Mouse (Mus musculus) CH12.LX (cell line): Measurements from ENCODE around the gene Tns3. TPM values are rescaled to one million over a fixed set of nuclear protein-coding genes. Genes with fewer than 3 reads are reported as not detected.

Experiments used
- DNase-seq: peaks from one replicate; pipeline ENCODE4 v3.0.0-alpha.2; 2013; ENCODE audit errors: extremely low read depth
- H3K27ac ChIP-seq: 2 replicates; pipeline ENCODE4 v1.5.1; 2012; ENCODE audit warnings: low read depth, mild to moderate bottlenecking, control low read depth, moderate library complexity; ENCODE audit not compliant: insufficient read depth
- H3K27me3 ChIP-seq: replicated peaks from 2 replicates; pipeline ENCODE3; 2012; ENCODE audit warnings: inconsistent platforms
- H3K36me3 ChIP-seq, 2 experiments: replicated peaks in 1 of 2; 2 replicates each; pipeline versions ENCODE3 to v1.6.1; 2012; ENCODE audit warnings: inconsistent platforms in 1 of 2, low read length in 1 of 2, mild to moderate bottlenecking in 1 of 2, mixed read lengths in 1 of 2, moderate library complexity in 1 of 2; ENCODE audit not compliant: control insufficient read depth in 1 of 2, insufficient read depth in 1 of 2
- H3K4me1 ChIP-seq, 2 experiments: 2 replicates each; pipeline ENCODE4 v1.6.1; 2012; ENCODE audit warnings: inconsistent platforms in 1 of 2, moderate library complexity in 1 of 2; ENCODE audit not compliant: insufficient read depth in 2 of 2, control insufficient read depth in 1 of 2
- H3K4me2 ChIP-seq: 2 replicates; pipeline ENCODE4 v1.6.1; 2012; ENCODE audit warnings: low read depth, mild to moderate bottlenecking, control low read depth; ENCODE audit not compliant: poor library complexity, insufficient read depth, severe bottlenecking
- H3K4me3 ChIP-seq, 3 experiments: fragments of 150-350 bp in 1 of 3; sonication (generic) in 1 of 3; replicated peaks in 1 of 3; 2 replicates each; pipeline versions ENCODE3 to v1.5.1; 2011 to 2012; ENCODE audit warnings: low read depth in 2 of 3, low read length in 2 of 3, mild to moderate bottlenecking in 2 of 3, moderate library complexity in 2 of 3, control low read depth in 1 of 3, improper control_type of control experiment in 1 of 3, inconsistent platforms in 1 of 3, mixed read lengths in 1 of 3; ENCODE audit not compliant: poor library complexity in 1 of 3
- H3K79me2 ChIP-seq: replicated peaks from 2 replicates; pipeline ENCODE4 v1.6.1; 2012; ENCODE audit warnings: mild to moderate bottlenecking, moderate library complexity; ENCODE audit not compliant: control insufficient read depth, poor library complexity, insufficient read depth, severe bottlenecking; ENCODE audit errors: extremely low read depth
- H3K9ac ChIP-seq: 2 replicates; pipeline ENCODE4 v1.6.1; 2012; ENCODE audit warnings: low read depth, mild to moderate bottlenecking, control low read depth, moderate library complexity; ENCODE audit not compliant: insufficient read depth
- H3K9me3 ChIP-seq: replicated peaks from 2 replicates; pipeline ENCODE3; 2012; ENCODE audit warnings: low read length, inconsistent platforms, mixed read lengths
- BHLHE40 ChIP-seq: IDR thresholded peaks from 2 replicates; pipeline ENCODE4 v1.6.1; 2011; ENCODE audit warnings: mild to moderate bottlenecking, low read depth, low read length, improper control_type of control experiment
- CHD2 ChIP-seq: IDR thresholded peaks from 2 replicates; pipeline ENCODE4 v1.6.1; 2011; ENCODE audit warnings: low read length, improper control_type of control experiment
- E2F4 ChIP-seq: IDR thresholded peaks from 2 replicates; pipeline ENCODE4 v1.6.1; 2011; ENCODE audit warnings: low read depth, low read length, improper control_type of control experiment; ENCODE audit not compliant: insufficient replicate concordance
- ETS1 ChIP-seq: conservative IDR thresholded peaks from 2 replicates; pipeline ENCODE4 v1.6.1; 2012; ENCODE audit warnings: low read depth, mild to moderate bottlenecking, inconsistent platforms, low read length, improper control_type of control experiment, moderate library complexity
- GABPA ChIP-seq: IDR thresholded peaks from 2 replicates; pipeline ENCODE4 v1.6.1; 2012; ENCODE audit warnings: low read depth, low read length, improper control_type of control experiment, inconsistent platforms; ENCODE audit not compliant: insufficient replicate concordance
- JUND ChIP-seq: conservative IDR thresholded peaks from 2 replicates; pipeline ENCODE4 v1.6.1; 2011; ENCODE audit warnings: low read depth, low read length, improper control_type of control experiment
- KAT2A ChIP-seq: IDR thresholded peaks from 2 replicates; pipeline ENCODE4 v1.6.1; 2012; ENCODE audit warnings: low read length, improper control_type of control experiment, inconsistent platforms; ENCODE audit not compliant: insufficient replicate concordance
- MAFK ChIP-seq: IDR thresholded peaks from 2 replicates; pipeline ENCODE4 v1.6.1; 2011; ENCODE audit warnings: low read length, improper control_type of control experiment; ENCODE audit not compliant: insufficient replicate concordance
- MAX ChIP-seq: IDR thresholded peaks from 2 replicates; pipeline ENCODE4 v1.6.1; 2011; ENCODE audit warnings: low read length, improper control_type of control experiment
- MXI1 ChIP-seq: IDR thresholded peaks from 2 replicates; pipeline ENCODE4 v1.6.1; 2011; ENCODE audit warnings: mild to moderate bottlenecking, low read depth, low read length, improper control_type of control experiment
- POLR2A ChIP-seq: IDR thresholded peaks from 2 replicates; pipeline ENCODE4 v1.6.1; 2011; ENCODE audit warnings: low read depth, mild to moderate bottlenecking, improper control_type of control experiment, low read length
- SIN3A ChIP-seq: IDR thresholded peaks from 2 replicates; pipeline ENCODE4 v1.6.1; 2012; ENCODE audit warnings: low read length, improper control_type of control experiment, inconsistent platforms
- UBTF ChIP-seq: IDR thresholded peaks from 2 replicates; pipeline ENCODE4 v1.6.1; 2012; ENCODE audit warnings: low read depth, mild to moderate bottlenecking, inconsistent platforms, low read length, improper control_type of control experiment, moderate library complexity
- ZC3H11A ChIP-seq: IDR thresholded peaks from 2 replicates; pipeline ENCODE4 v1.6.1; 2012; ENCODE audit warnings: low read depth, mild to moderate bottlenecking, inconsistent platforms, low read length, improper control_type of control experiment
- ZKSCAN1 ChIP-seq: IDR thresholded peaks from 2 replicates; pipeline ENCODE4 v1.6.1; 2012; ENCODE audit warnings: low read depth, inconsistent platforms, low read length, improper control_type of control experiment, borderline replicate concordance
- ZMIZ1 ChIP-seq: IDR thresholded peaks from 2 replicates; pipeline ENCODE4 v1.6.1; 2012; ENCODE audit warnings: low read depth, mild to moderate bottlenecking, inconsistent platforms, low read length, improper control_type of control experiment
- dilution Hi-C: fragments of 300-500 bp; cut with MboI; formaldehyde crosslinking; loops from 2 replicates; pipeline ENCODE4 v1.14.3; 2020; ENCODE audit warnings: low sequenced_read_pairs; ENCODE audit not compliant: extremely low pct_unique_long_range_greater_than_20kb, extremely low pct_ligation_motif_present
- in situ Hi-C: fragments of 300-500 bp; cut with MboI; formaldehyde crosslinking; loops from 3 replicates; pipeline ENCODE4 v1.14.3; 2019; ENCODE audit warnings: low sequenced_read_pairs, low pct_ligation_motif_present, low pct_unique_long_range_greater_than_20kb, mixed read lengths
- polyA plus RNA-seq: library from polyadenylated mRNA; unstranded; fragments of >175 nt; gene quantifications from 2 replicates; pipeline ENCODE4 v1.2.1, GENCODE M21; 2012; ENCODE audit warnings: low read depth; ENCODE audit not compliant: insufficient read length
- total RNA-seq, 2 experiments: library from RNA; depleted of rRNA; stranded (reverse); fragments of 300-350 nt in 1 of 2; fragments of >200 nt in 1 of 2; gene quantifications; 2 replicates each; pipeline ENCODE4 v1.2.3; 2012 to 2014

Gene Tns3
- total and polyA plus RNA-seq, 3 experiments, result 0.03 to 1.3 (median 0.33) TPM

DNA sequence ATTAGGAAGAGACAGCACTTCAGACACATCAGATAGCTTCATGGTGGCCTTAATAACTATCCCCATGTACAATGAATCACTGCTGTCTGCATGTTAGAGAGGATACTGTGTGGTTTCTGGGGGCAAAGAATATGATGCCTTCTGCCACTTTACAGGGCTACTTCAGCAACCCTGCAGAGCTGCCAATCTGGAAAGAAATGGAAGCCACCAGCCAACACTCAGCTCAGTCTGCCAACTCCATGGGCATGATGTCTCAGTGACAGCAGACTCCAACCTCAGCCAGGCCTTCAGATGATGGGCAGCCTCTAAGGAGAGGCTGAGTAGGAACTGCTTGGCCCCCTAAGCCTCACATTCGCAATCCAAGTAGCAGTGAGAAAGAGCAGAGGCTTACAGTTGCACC is 61.7 kb downstream of the Tns3 start:
- no peak for DNase-seq
- Histone ChIP-seq H3K4me1 (peaks cover 12 to 41% of the 10 kb centered on the region in 2 experiments), H3K4me3 (no peak overlapping the region), H3K27ac (no peak overlapping the region), H3K4me2 (no peak overlapping the region), H3K27me3 (no peaks in the 10 kb centered on the region)
- dilution Hi-C loops, result no loop called here
- TF ChIP-seq E2F4, result no peak
- no peak for TF ChIP-seq SIN3A
- no peak for TF ChIP-seq ETS1
- no peak for TF ChIP-seq CHD2
- no peak for TF ChIP-seq GABPA
- no peak for TF ChIP-seq ZC3H11A
- TF ChIP-seq MXI1, result no peak
- TF ChIP-seq MAFK, result no peak
- TF ChIP-seq JUND, result no peak
- no peak for TF ChIP-seq BHLHE40
- TF ChIP-seq ZMIZ1, result no peak
- no peak for TF ChIP-seq KAT2A
- no peak for TF ChIP-seq MAX
- no peak for TF ChIP-seq ZKSCAN1
- no peak for TF ChIP-seq POLR2A
- no peak for TF ChIP-seq UBTF
- TF ChIP-seq, all 38 proteins: peak for 0
- H3K9ac ChIP-seq, result no peak overlapping the region
- H3K79me2 ChIP-seq, result no peaks in the 10 kb centered on the region
- H3K9me3 ChIP-seq, result no peaks in the 10 kb centered on the region
- in situ Hi-C loops, result no loop called here
- no peaks in the 10 kb centered on the region for H3K36me3 ChIP-seq

DNA sequence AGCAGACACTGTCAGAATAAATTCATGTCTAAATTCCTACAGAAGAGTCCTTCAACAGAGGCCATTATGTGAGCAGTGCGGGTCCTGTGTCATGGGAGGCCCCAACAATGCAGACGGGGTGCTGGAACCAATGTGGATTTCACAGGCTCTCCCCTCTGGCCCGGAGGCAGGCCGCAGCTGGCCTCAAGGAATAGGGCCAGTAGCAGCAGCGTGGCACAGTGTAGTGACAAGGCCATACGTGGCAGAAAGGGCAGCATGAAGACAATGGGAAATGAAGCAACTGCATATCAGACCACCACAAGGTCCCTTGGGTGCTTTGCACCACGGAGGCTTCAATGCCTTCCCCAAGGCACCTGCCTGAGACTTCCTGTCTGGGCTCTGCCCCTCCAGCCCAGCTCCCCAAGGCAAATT is 62.9 kb downstream of the Tns3 start:
- in situ Hi-C loops, result no loop called here
- TF ChIP-seq ZKSCAN1 (no peak), BHLHE40 (peak; percentile 20; the same call in 1 of the 2 replicates)
- TF ChIP-seq, all 38 proteins: peak for 1
- peaks cover 15 to 49% of the 10 kb centered on the region in 2 experiments for H3K4me1 ChIP-seq
- H3K4me3 ChIP-seq, result no peak overlapping the region
- H3K9ac ChIP-seq, result no peak overlapping the region
- no peaks in the 10 kb centered on the region for H3K9me3 ChIP-seq
- H3K36me3 ChIP-seq, result no peaks in the 10 kb centered on the region
- H3K27ac ChIP-seq, result no peak overlapping the region
- H3K79me2 ChIP-seq, result no peaks in the 10 kb centered on the region
- peak; percentile 55 for DNase-seq
- H3K27me3 ChIP-seq, result no peaks in the 10 kb centered on the region
- dilution Hi-C loops, result no loop called here
- H3K4me2 ChIP-seq, result no peak overlapping the region
